Mouse (Mus musculus) E14TG2a.4 (cell line): ENCODE results near the gene Adgrg5.

Experiments used
- CTCF ChIP-seq: conservative IDR thresholded peaks from 2 replicates; pipeline ENCODE4 v1.5.1; 2014; ENCODE audit warnings: low read length
- NANOG ChIP-seq: IDR thresholded peaks from 2 replicates; pipeline ENCODE4 v1.6.1; 2014; ENCODE audit warnings: borderline replicate concordance, low read length, mixed read lengths
- POU5F1 ChIP-seq: IDR thresholded peaks from 2 replicates; pipeline ENCODE4 v1.6.1; 2014; ENCODE audit warnings: low read length, borderline replicate concordance

- TF ChIP-seq CTCF (no peak), NANOG (no peak), POU5F1 (no peak)
These were observed 9.2 kb upstream of the Adgrg5 start for GRCm38 (mm10) chr8:94914256-94914655.
